Mouse (Mus musculus) lung, postnatal 0 days (tissue): Measurements from ENCODE around the gene Cst6. TPM values are rescaled to one million over a fixed set of nuclear protein-coding genes. Genes with fewer than 3 reads are reported as not detected.

ENCODE experiments used
- ATAC-seq: fragments of 200-750 bp; cut with Nextera tagmentation; 2 replicates; pipeline ENCODE4 v1.8.0; 2017; ENCODE audit warnings: moderate library complexity
- DNase-seq: peaks from one replicate; pipeline ENCODE4 v3.0.0-alpha.2; 2016; ENCODE audit warnings: low spot score
- H3K27ac ChIP-seq: fragments of 300-500 bp; sonication (generic); 2 replicates; pipeline ENCODE4 v1.5.1; 2014; ENCODE audit warnings: antibody characterized with exemption, mild to moderate bottlenecking, low read length, mixed read lengths
- H3K27me3 ChIP-seq: fragments of 300-500 bp; sonication (generic); replicated peaks from 2 replicates; pipeline ENCODE4 v1.6.1; 2014; ENCODE audit warnings: low read length, mixed read lengths; ENCODE audit not compliant: insufficient read depth
- H3K36me3 ChIP-seq: fragments of 300-500 bp; sonication (generic); 2 replicates; pipeline ENCODE4 v1.6.1; 2014; ENCODE audit warnings: low read length, mixed read lengths; ENCODE audit not compliant: insufficient read depth
- H3K4me1 ChIP-seq: fragments of 300-500 bp; sonication (generic); 2 replicates; pipeline ENCODE4 v1.6.1; 2014; ENCODE audit warnings: antibody characterized with exemption, low read depth, low read length, mixed read lengths; ENCODE audit not compliant: insufficient read depth
- H3K4me2 ChIP-seq: fragments of 300-500 bp; sonication (generic); replicated peaks from 2 replicates; pipeline ENCODE4 v1.6.1; 2014; ENCODE audit warnings: low read depth, mild to moderate bottlenecking, low read length, moderate library complexity, mixed read lengths
- H3K4me3 ChIP-seq: fragments of 300-500 bp; sonication (generic); 2 replicates; pipeline ENCODE4 v1.5.1; 2014; ENCODE audit warnings: low read depth, low read length
- H3K9ac ChIP-seq: fragments of 300-500 bp; sonication (generic); replicated peaks from 2 replicates; pipeline ENCODE4 v1.6.1; 2014; ENCODE audit warnings: low read depth, mild to moderate bottlenecking
- H3K9me3 ChIP-seq: fragments of 300-500 bp; sonication (generic); 2 replicates; pipeline ENCODE4 v1.6.1; 2016; ENCODE audit warnings: low read length, mixed read lengths
- CTCF ChIP-seq: IDR thresholded peaks from 2 replicates; pipeline ENCODE4 v1.5.1; 2016; ENCODE audit warnings: antibody characterized with exemption, mild to moderate bottlenecking
- EP300 ChIP-seq: IDR thresholded peaks from 2 replicates; pipeline ENCODE4 v1.6.1; 2016; ENCODE audit warnings: antibody characterized with exemption, mild to moderate bottlenecking, control low read depth
- WGBS: fragments of 180-500 bp; shearing (Covaris S2); extraction: QIAGEN DNeasy Blood & Tissue Kit; methylation state at CpG from one replicate; pipeline ENCODE4 v1.1.7; 2014; 5-methylcytosine and 5-hydroxymethylcytosine counted together
- polyA plus RNA-seq: library from polyadenylated mRNA; unstranded; fragments of >200 nt; fragmentation: Nextera tagmentation; extraction: Ambion mirVana; gene quantifications from 2 replicates; pipeline ENCODE4 v1.2.1, GENCODE M21; 2015

Cst6 gene
- polyA plus RNA-seq, 1 experiment from 2014 or later, result 1.4 TPM

DNA sequence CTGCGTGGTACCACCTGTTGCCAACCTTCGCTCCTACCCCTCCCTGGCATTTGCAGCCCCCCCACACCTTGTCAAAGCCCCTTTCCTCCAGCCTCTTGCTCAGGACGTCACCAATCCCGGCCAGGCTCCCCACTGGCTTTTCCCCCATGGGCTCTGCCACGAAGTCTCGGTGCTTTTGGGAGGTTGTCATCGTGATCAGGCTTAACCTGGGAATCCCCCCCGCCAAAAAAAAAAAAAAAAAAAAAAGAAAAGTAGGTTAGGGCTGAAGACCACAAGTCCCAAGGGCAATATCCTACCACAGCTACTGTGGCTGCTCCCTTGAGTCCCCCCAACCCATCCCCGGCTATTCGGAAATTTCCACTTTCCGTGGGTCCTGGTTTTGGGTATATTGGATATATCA lies 16.4 kb upstream of the Cst6 start:
- Histone ChIP-seq H3K4me3 (peak overlapping the region; percentile 82), H3K27ac (peak overlapping the region; percentile 97; the same call in 1 of the 2 replicates), H3K4me1 (peaks cover 10% of the 10 kb centered on the region; the same call in 1 of the 2 replicates), H3K4me2 (peak overlapping the region; percentile 90), H3K9ac (0 out of 2 replicates have a peak overlapping the region, but pooled peaks have one; percentile 62), H3K27me3 (no peaks in the 10 kb centered on the region), H3K36me3 (peaks cover 4% of the 10 kb centered on the region; the same call in 1 of the 2 replicates), H3K9me3 (no peaks in the 10 kb centered on the region)
- ATAC-seq, result no peak
- no peak for DNase-seq
- 17% methylated on average over 11 of the region's 11 CpGs for WGBS
- TF ChIP-seq EP300 (no peak), CTCF (no peak)

GRCm38 (mm10) chr19:5364124-5364523 lies 14.8 kb upstream of the Cst6 start:
- Histone ChIP-seq H3K9me3 (no peaks in the 10 kb centered on the region), H3K9ac (no peak overlapping the region), H3K4me3 (no peak overlapping the region), H3K27ac (no peak overlapping the region), H3K4me1 (peaks cover 10% of the 10 kb centered on the region; the same call in 1 of the 2 replicates), H3K36me3 (no peaks in the 10 kb centered on the region), H3K4me2 (no peak overlapping the region), H3K27me3 (no peaks in the 10 kb centered on the region)
- no peak for ATAC-seq
- 79% methylated on average over 2 of the region's 2 CpGs for WGBS
- no peak for DNase-seq
- TF ChIP-seq CTCF, result no peak
- TF ChIP-seq EP300, result no peak

DNA sequence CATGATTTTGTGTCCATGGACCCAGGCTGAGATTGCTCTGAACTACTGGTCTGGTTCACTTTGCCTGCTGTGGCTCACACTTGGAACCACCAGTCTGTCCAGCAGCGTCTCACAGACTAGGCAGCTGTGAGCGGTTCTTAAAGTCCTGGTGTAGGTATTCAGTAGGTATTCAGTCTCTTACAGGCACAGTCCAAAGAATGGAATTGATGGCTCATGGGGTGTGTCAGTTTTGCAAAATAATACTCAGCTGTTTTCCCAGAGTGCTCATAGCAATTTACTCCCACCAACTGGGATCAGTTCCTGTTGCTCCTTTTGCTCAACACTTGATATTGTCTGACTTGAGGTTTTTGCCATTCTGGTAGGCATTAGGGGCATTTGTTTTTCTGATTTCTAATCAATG lies 12.8 kb upstream of the Cst6 start:
- no peak for ATAC-seq
- Histone ChIP-seq H3K4me1 (no peaks in the 10 kb centered on the region; the same call in 1 of the 2 replicates), H3K27me3 (no peaks in the 10 kb centered on the region), H3K9me3 (no peaks in the 10 kb centered on the region), H3K4me2 (no peak overlapping the region), H3K27ac (no peak overlapping the region), H3K4me3 (no peak overlapping the region), H3K9ac (no peak overlapping the region), H3K36me3 (no peaks in the 10 kb centered on the region)
- TF ChIP-seq CTCF (no peak), EP300 (no peak)
- 70% methylated on average over 2 of the region's 2 CpGs for WGBS
- DNase-seq, result no peak

DNA sequence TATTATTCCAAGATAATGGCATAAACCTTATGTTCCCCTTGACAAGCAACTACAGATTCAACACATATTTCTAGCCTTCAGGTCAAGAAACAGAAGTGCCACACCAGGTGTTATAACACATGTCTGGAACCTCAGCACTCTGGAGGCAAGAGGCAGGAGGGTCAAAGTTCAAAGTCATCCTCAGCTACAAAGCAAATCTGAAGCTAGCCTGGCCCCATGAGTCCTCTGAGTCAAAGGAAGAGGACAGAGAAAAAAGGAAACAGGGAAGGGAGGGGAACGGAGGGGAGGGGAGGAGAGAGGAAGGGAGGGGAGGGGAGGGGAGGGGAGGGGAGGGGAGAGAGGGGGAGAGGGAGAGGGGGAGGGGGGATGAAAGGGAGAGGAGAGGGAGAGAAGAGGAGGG lies 6.7 kb upstream of the Cst6 start:
- H3K27ac ChIP-seq, result no peak overlapping the region
- ATAC-seq, result no peak
- H3K9ac ChIP-seq, result no peak overlapping the region
- TF ChIP-seq EP300 (no peak), CTCF (no peak)
- no peaks in the 10 kb centered on the region for H3K27me3 ChIP-seq
- H3K4me2 ChIP-seq, result no peak overlapping the region
- DNase-seq, result no peak
- no peaks in the 10 kb centered on the region for H3K36me3 ChIP-seq
- H3K4me3 ChIP-seq, result no peak overlapping the region
- H3K9me3 ChIP-seq, result no peaks in the 10 kb centered on the region
- no peaks in the 10 kb centered on the region for H3K4me1 ChIP-seq
- WGBS, result no CpG with 5 or more reads among the region's 1 CpGs

GRCm38 (mm10) chr19:5353609-5354008 lies 4.2 kb upstream of the Cst6 start:
- Histone ChIP-seq H3K4me1 (no peaks in the 10 kb centered on the region), H3K9me3 (no peaks in the 10 kb centered on the region), H3K36me3 (no peaks in the 10 kb centered on the region), H3K27ac (no peak overlapping the region), H3K4me3 (no peak overlapping the region), H3K9ac (no peak overlapping the region), H3K4me2 (no peak overlapping the region), H3K27me3 (no peaks in the 10 kb centered on the region)
- ATAC-seq (no peak), DNase-seq (no peak)
- WGBS, result 81% methylated on average over 2 of the region's 2 CpGs
- TF ChIP-seq EP300, result no peak
- no peak for TF ChIP-seq CTCF

- Histone ChIP-seq H3K9me3 (no peaks in the 10 kb centered on the region), H3K4me2 (peak overlapping the region; percentile 61), H3K27ac (no peak overlapping the region), H3K27me3 (no peaks in the 10 kb centered on the region), H3K4me3 (peak overlapping the region; percentile 19; the same call in 1 of the 2 replicates), H3K4me1 (no peaks in the 10 kb centered on the region), H3K9ac (no peak overlapping the region; the same call in 1 of the 2 replicates), H3K36me3 (no peaks in the 10 kb centered on the region)
- no peak for TF ChIP-seq EP300
- TF ChIP-seq CTCF, result peak; percentile 66
- ATAC-seq, result peak; percentile 32; the same call in 1 of the 2 replicates
- DNase-seq, result peak; percentile 68
- WGBS, result 4% methylated on average over 34 of the region's 34 CpGs
Observed at GRCm38 (mm10) chr19:5348526-5349501, 560 bp downstream of the Cst6 start.
